Mouse (Mus musculus): ENCODE measurements at regions not wholly inside any gene's neighbourhood (a gene's known extent, or its start where the extent isn't known, plus 50 kb on each side); places are given as distances from the start of the nearest gene placed in this dataset.

GRCm38 (mm10) chr19:30289721-30290120 lies 57.0 kb downstream of the Mbl2 start:
- no peak for DNase-seq (ENCODE audit: low spot score in 2 of 2)

GRCm38 (mm10) chr19:30295263-30295704 lies 62.5 kb downstream of the Mbl2 start:
- no peak for DNase-seq (ENCODE audit: low spot score in 2 of 2)

GRCm38 (mm10) chr19:30296024-30296423 lies 63.3 kb downstream of the Mbl2 start:
- DNase-seq (ENCODE audit: low spot score in 2 of 2), result no peak

- no peak for DNase-seq (ENCODE audit: low spot score in 2 of 2)
Observed at GRCm38 (mm10) chr19:30299536-30299935, 66.8 kb downstream of the Mbl2 start.

- DNase-seq (ENCODE audit: low spot score in 2 of 2), result no peak
Observed at GRCm38 (mm10) chr19:30302281-30302680, 69.5 kb downstream of the Mbl2 start.

- peak in 1 of 2 experiments; percentile 16 for DNase-seq (ENCODE audit: low spot score in 2 of 2)
Observed at GRCm38 (mm10) chr19:30306379-30306778, 73.6 kb downstream of the Mbl2 start.

GRCm38 (mm10) chr19:30306919-30307318 lies 74.2 kb downstream of the Mbl2 start:
- no peak for DNase-seq (ENCODE audit: low spot score in 2 of 2)

GRCm38 (mm10) chr19:30317314-30317713 lies 84.6 kb downstream of the Mbl2 start:
- no peak for DNase-seq (ENCODE audit: low spot score in 2 of 2)

- DNase-seq (ENCODE audit: low spot score in 2 of 2), result no peak
Observed at GRCm38 (mm10) chr19:30327693-30328092, 95.0 kb downstream of the Mbl2 start.

- no peak for DNase-seq (ENCODE audit: low spot score in 2 of 2)
Observed at GRCm38 (mm10) chr19:30328886-30329285, 96.1 kb downstream of the Mbl2 start.

- DNase-seq (ENCODE audit: low spot score in 2 of 2), result no peak
Observed at GRCm38 (mm10) chr19:30330792-30331191, 98.0 kb downstream of the Mbl2 start.

- no peak for DNase-seq (ENCODE audit: low spot score in 2 of 2)
Observed at GRCm38 (mm10) chr19:30331850-30332249, 99.1 kb downstream of the Mbl2 start.

- no peak for DNase-seq (ENCODE audit: low spot score in 2 of 2)
Observed at GRCm38 (mm10) chr19:30344401-30344800, 111.7 kb downstream of the Mbl2 start.

GRCm38 (mm10) chr19:30348924-30349323 lies 116.2 kb downstream of the Mbl2 start:
- no peak for DNase-seq (ENCODE audit: low spot score in 2 of 2)

GRCm38 (mm10) chr19:30354981-30355380 lies 122.2 kb downstream of the Mbl2 start:
- DNase-seq (ENCODE audit: low spot score in 2 of 2), result no peak

- DNase-seq (ENCODE audit: low spot score in 2 of 2), result no peak
Observed at GRCm38 (mm10) chr19:30358961-30359360, 126.2 kb downstream of the Mbl2 start.

- no peak for DNase-seq (ENCODE audit: low spot score in 2 of 2)
Observed at GRCm38 (mm10) chr19:30371901-30372300, 139.2 kb downstream of the Mbl2 start.

- DNase-seq (ENCODE audit: low spot score in 2 of 2), result no peak
Observed at GRCm38 (mm10) chr19:30379767-30380166, 147.0 kb downstream of the Mbl2 start.

- DNase-seq (ENCODE audit: low spot score in 2 of 2), result no peak
Observed at GRCm38 (mm10) chr19:30380515-30381206, 147.9 kb downstream of the Mbl2 start.

GRCm38 (mm10) chr19:30393791-30394190 lies 155.7 kb downstream of the Dkk1 start:
- no peak for DNase-seq (ENCODE audit: low spot score in 2 of 2)

GRCm38 (mm10) chr19:30406943-30407342 lies 142.5 kb downstream of the Dkk1 start:
- DNase-seq (ENCODE audit: low spot score in 2 of 2), result no peak

GRCm38 (mm10) chr19:30419556-30420280 lies 129.7 kb downstream of the Dkk1 start:
- no peak for DNase-seq (ENCODE audit: low spot score in 2 of 2)

GRCm38 (mm10) chr19:30425627-30426026 lies 123.8 kb downstream of the Dkk1 start:
- no peak for DNase-seq (ENCODE audit: low spot score in 2 of 2)
